Mouse (Mus musculus): Measurements from ENCODE around the gene Acot9. TPM values are rescaled to one million over a fixed set of nuclear protein-coding genes. Genes with fewer than 3 reads are reported as not detected.

Acot9 gene
- 40.2 and 40.9 TPM in 2 replicates for polyA plus RNA-seq (2015; fragmentation: Nextera tagmentation; extraction: Ambion mirVana)

GRCm38 (mm10) chrX:155262235-155262914 is at the start of gene Acot9:
TSS of gene Acot9 (plus strand) at chrX:155262443.
- no peak within 1 kb of the TSS for H3K27ac ChIP-seq
- peak within 1 kb of the TSS; percentile 60 for H3K4me2 ChIP-seq (replicated peaks)
- no peaks in the 10 kb centered on the region for H3K27me3 ChIP-seq
- WGBS, result 25% methylated on average over 37 of the region's 37 CpGs
- H3K4me3 ChIP-seq, result peak within 1 kb of the TSS; percentile 56
- no peaks in the 10 kb centered on the region for H3K36me3 ChIP-seq
- no peaks in the 10 kb centered on the region for H3K9me3 ChIP-seq
- peak within 1 kb of the TSS; percentile 70 for H3K9ac ChIP-seq
- ATAC-seq (ENCODE audit: low FRiP score, low read depth), result peak; percentile 99
- no peaks in the 10 kb centered on the region for H3K4me1 ChIP-seq

- no peak overlapping the region for H3K27ac ChIP-seq
- no peak overlapping the region for H3K9ac ChIP-seq
- no peak for ATAC-seq (ENCODE audit: low FRiP score, low read depth)
- H3K4me2 ChIP-seq (replicated peaks), result no peak overlapping the region
- no peaks in the 10 kb centered on the region for H3K27me3 ChIP-seq
- no peak overlapping the region for H3K4me3 ChIP-seq
- H3K4me1 ChIP-seq, result no peaks in the 10 kb centered on the region
- H3K36me3 ChIP-seq, result no peaks in the 10 kb centered on the region
- 80% methylated on average over 5 of the region's 5 CpGs for WGBS
- H3K9me3 ChIP-seq, result no peaks in the 10 kb centered on the region
These were observed 47.7 kb upstream of the Acot9 start for GRCm38 (mm10) chrX:155214291-155215136.

GRCm38 (mm10) chrX:155215501-155216248 is 46.6 kb upstream of the Acot9 start:
- H3K4me3 ChIP-seq, result peak overlapping the region; percentile 52
- no peaks in the 10 kb centered on the region for H3K9me3 ChIP-seq
- H3K9ac ChIP-seq, result peak overlapping the region; percentile 67
- H3K4me2 ChIP-seq (replicated peaks), result peak overlapping the region; percentile 63
- H3K4me1 ChIP-seq, result no peaks in the 10 kb centered on the region
- H3K27me3 ChIP-seq, result no peaks in the 10 kb centered on the region
- ATAC-seq (ENCODE audit: low FRiP score, low read depth), result peak; percentile 57
- H3K36me3 ChIP-seq, result no peaks in the 10 kb centered on the region
- WGBS, result 22% methylated on average over 24 of the region's 24 CpGs
- H3K27ac ChIP-seq, result no peak overlapping the region; the same call in 1 of the 2 replicates

GRCm38 (mm10) chrX:155216271-155216670 is 46.0 kb upstream of the Acot9 start, which contains the start of gene Sat1:
TSS of gene Sat1 (minus strand) at chrX:155216449.
- H3K4me3 ChIP-seq, result peak within 1 kb of the TSS; percentile 52
- no peaks in the 10 kb centered on the region for H3K27me3 ChIP-seq
- no peaks in the 10 kb centered on the region for H3K4me1 ChIP-seq
- H3K9ac ChIP-seq, result peak within 1 kb of the TSS; percentile 67
- 11% methylated on average over 26 of the region's 26 CpGs for WGBS
- no peak within 1 kb of the TSS; the same call in 1 of the 2 replicates for H3K27ac ChIP-seq
- no peaks in the 10 kb centered on the region for H3K36me3 ChIP-seq
- peak within 1 kb of the TSS; percentile 63 for H3K4me2 ChIP-seq (replicated peaks)
- H3K9me3 ChIP-seq, result no peaks in the 10 kb centered on the region
- peak; percentile 97 for ATAC-seq (ENCODE audit: low FRiP score, low read depth)

- Histone ChIP-seq H3K9me3 (no peaks in the 10 kb centered on the region), H3K36me3 (no peaks in the 10 kb centered on the region), H3K9ac (no peak overlapping the region), H3K27me3 (no peaks in the 10 kb centered on the region), H3K4me1 (no peaks in the 10 kb centered on the region), H3K4me3 (no peak overlapping the region), H3K27ac (no peak overlapping the region), H3K4me2 (replicated peaks) (no peak overlapping the region)
- WGBS, result 69% methylated on average over 2 of the region's 2 CpGs
- ATAC-seq (ENCODE audit: low FRiP score, low read depth), result no peak
These were observed 44.0 kb upstream of the Acot9 start for GRCm38 (mm10) chrX:155218277-155218676.

GRCm38 (mm10) chrX:155256856-155257255 is 5.4 kb upstream of the Acot9 start:
- no peak for ATAC-seq (ENCODE audit: low FRiP score, low read depth)
- H3K9me3 ChIP-seq, result no peaks in the 10 kb centered on the region

GRCm38 (mm10) chrX:155262915-155263252 is 641 bp downstream of the Acot9 start:
- no peaks in the 10 kb centered on the region for H3K4me1 ChIP-seq
- ATAC-seq (ENCODE audit: low FRiP score, low read depth), result no peak
- 36% methylated on average over 1 of the region's 1 CpGs for WGBS
- no peaks in the 10 kb centered on the region for H3K9me3 ChIP-seq
- H3K4me3 ChIP-seq, result peak overlapping the region; percentile 56
- H3K4me2 ChIP-seq (replicated peaks), result peak overlapping the region; percentile 60
- H3K9ac ChIP-seq, result peak overlapping the region; percentile 70
- H3K36me3 ChIP-seq, result no peaks in the 10 kb centered on the region
- H3K27ac ChIP-seq, result no peak overlapping the region
- no peaks in the 10 kb centered on the region for H3K27me3 ChIP-seq

More at GRCm38 (mm10) chrX:155256856-155257255, 5.4 kb upstream of the Acot9 start:
- Histone ChIP-seq H3K4me3 (no peak overlapping the region), H3K36me3 (no peaks in the 10 kb centered on the region), H3K4me1 (no peaks in the 10 kb centered on the region), H3K9ac (no peak overlapping the region), H3K27me3 (no peaks in the 10 kb centered on the region), H3K4me2 (replicated peaks) (no peak overlapping the region), H3K27ac (no peak overlapping the region)

- H3K4me1 ChIP-seq, result no peaks in the 10 kb centered on the region
- H3K4me2 ChIP-seq (replicated peaks), result no peak overlapping the region
- H3K9ac ChIP-seq, result no peak overlapping the region
- no peaks in the 10 kb centered on the region for H3K9me3 ChIP-seq
- no peak for ATAC-seq (ENCODE audit: low FRiP score, low read depth)
- WGBS, result 80% methylated on average over 4 of the region's 4 CpGs
- H3K4me3 ChIP-seq, result no peak overlapping the region
- H3K36me3 ChIP-seq, result peaks cover 11% of the 10 kb centered on the region
- no peak overlapping the region for H3K27ac ChIP-seq
- no peaks in the 10 kb centered on the region for H3K27me3 ChIP-seq
These were observed 16.2 kb downstream of the Acot9 start for GRCm38 (mm10) chrX:155278483-155278882.

- Histone ChIP-seq H3K36me3 (no peaks in the 10 kb centered on the region), H3K27me3 (no peaks in the 10 kb centered on the region), H3K9ac (no peak overlapping the region), H3K4me3 (no peak overlapping the region), H3K4me2 (replicated peaks) (no peak overlapping the region), H3K4me1 (no peaks in the 10 kb centered on the region), H3K9me3 (no peaks in the 10 kb centered on the region), H3K27ac (no peak overlapping the region)
- WGBS, result 16% methylated on average over 1 of the region's 1 CpGs
- ATAC-seq (ENCODE audit: low FRiP score, low read depth), result no peak
These were observed 18.3 kb downstream of the Acot9 start for GRCm38 (mm10) chrX:155280427-155281044.

- 96% methylated on average over 2 of the region's 2 CpGs for WGBS
These were observed 44.1 kb downstream of the Acot9 start for GRCm38 (mm10) chrX:155306390-155306789.

GRCm38 (mm10) chrX:155318005-155318404 is 55.8 kb downstream of the Acot9 start:
- no peaks in the 10 kb centered on the region for H3K27me3 ChIP-seq
- 43% methylated on average over 4 of the region's 4 CpGs for WGBS
- H3K4me3 ChIP-seq, result no peak overlapping the region
- ATAC-seq (ENCODE audit: low FRiP score, low read depth), result no peak
- no peaks in the 10 kb centered on the region for H3K4me1 ChIP-seq
- no peak overlapping the region for H3K9ac ChIP-seq
- no peak overlapping the region for H3K4me2 ChIP-seq (replicated peaks)
- no peaks in the 10 kb centered on the region for H3K36me3 ChIP-seq
- H3K27ac ChIP-seq, result no peak overlapping the region
- no peaks in the 10 kb centered on the region for H3K9me3 ChIP-seq

More at GRCm38 (mm10) chrX:155306390-155306789, 44.1 kb downstream of the Acot9 start:
- no peak overlapping the region for H3K27ac ChIP-seq
- no peaks in the 10 kb centered on the region for H3K27me3 ChIP-seq
- ATAC-seq (ENCODE audit: low FRiP score, low read depth), result no peak
- H3K4me2 ChIP-seq (replicated peaks), result no peak overlapping the region
- H3K9me3 ChIP-seq, result no peaks in the 10 kb centered on the region
- H3K36me3 ChIP-seq, result no peaks in the 10 kb centered on the region
- no peak overlapping the region for H3K4me3 ChIP-seq
- no peaks in the 10 kb centered on the region for H3K4me1 ChIP-seq
- no peak overlapping the region for H3K9ac ChIP-seq
